Mouse (Mus musculus) lung, postnatal 0 days (tissue): ENCODE results near the gene Olfr361. TPM values are rescaled to one million over a fixed set of nuclear protein-coding genes. Genes with fewer than 3 reads are reported as not detected.
"Not testable (repeated sequence)": the region's sequence is repeated elsewhere in the genome, so short reads cannot be mapped to it uniquely, and the experiment has no call there.

Experiments
- ATAC-seq: fragments of 200-750 bp; cut with Nextera tagmentation; 2 replicates; pipeline ENCODE4 v1.8.0; 2017; ENCODE audit warnings: moderate library complexity
- DNase-seq: peaks from one replicate; pipeline ENCODE4 v3.0.0-alpha.2; 2016; ENCODE audit warnings: low spot score
- H3K27ac ChIP-seq: fragments of 300-500 bp; sonication (generic); 2 replicates; pipeline ENCODE4 v1.5.1; 2014; ENCODE audit warnings: antibody characterized with exemption, mild to moderate bottlenecking, low read length, mixed read lengths
- H3K27me3 ChIP-seq: fragments of 300-500 bp; sonication (generic); replicated peaks from 2 replicates; pipeline ENCODE4 v1.6.1; 2014; ENCODE audit warnings: low read length, mixed read lengths; ENCODE audit not compliant: insufficient read depth
- H3K36me3 ChIP-seq: fragments of 300-500 bp; sonication (generic); 2 replicates; pipeline ENCODE4 v1.6.1; 2014; ENCODE audit warnings: low read length, mixed read lengths; ENCODE audit not compliant: insufficient read depth
- H3K4me1 ChIP-seq: fragments of 300-500 bp; sonication (generic); 2 replicates; pipeline ENCODE4 v1.6.1; 2014; ENCODE audit warnings: antibody characterized with exemption, low read depth, low read length, mixed read lengths; ENCODE audit not compliant: insufficient read depth
- H3K4me2 ChIP-seq: fragments of 300-500 bp; sonication (generic); replicated peaks from 2 replicates; pipeline ENCODE4 v1.6.1; 2014; ENCODE audit warnings: low read depth, mild to moderate bottlenecking, low read length, moderate library complexity, mixed read lengths
- H3K4me3 ChIP-seq: fragments of 300-500 bp; sonication (generic); 2 replicates; pipeline ENCODE4 v1.5.1; 2014; ENCODE audit warnings: low read depth, low read length
- H3K9ac ChIP-seq: fragments of 300-500 bp; sonication (generic); replicated peaks from 2 replicates; pipeline ENCODE4 v1.6.1; 2014; ENCODE audit warnings: low read depth, mild to moderate bottlenecking
- H3K9me3 ChIP-seq: fragments of 300-500 bp; sonication (generic); 2 replicates; pipeline ENCODE4 v1.6.1; 2016; ENCODE audit warnings: low read length, mixed read lengths
- CTCF ChIP-seq: IDR thresholded peaks from 2 replicates; pipeline ENCODE4 v1.5.1; 2016; ENCODE audit warnings: antibody characterized with exemption, mild to moderate bottlenecking
- EP300 ChIP-seq: IDR thresholded peaks from 2 replicates; pipeline ENCODE4 v1.6.1; 2016; ENCODE audit warnings: antibody characterized with exemption, mild to moderate bottlenecking, control low read depth
- WGBS: fragments of 180-500 bp; shearing (Covaris S2); extraction: QIAGEN DNeasy Blood & Tissue Kit; methylation state at CpG from one replicate; pipeline ENCODE4 v1.1.7; 2014; 5-methylcytosine and 5-hydroxymethylcytosine counted together
- polyA plus RNA-seq: library from polyadenylated mRNA; unstranded; fragments of >200 nt; fragmentation: Nextera tagmentation; extraction: Ambion mirVana; gene quantifications from 2 replicates; pipeline ENCODE4 v1.2.1, GENCODE M21; 2015

Gene Olfr361
- not detected in 2 replicates for polyA plus RNA-seq

GRCm38 (mm10) chr2:37089190-37089589 is at the start of gene Olfr361:
TSS of gene Olfr361 (minus strand) at chr2:37089290.
- H3K9ac ChIP-seq, H3K4me1 ChIP-seq, DNase-seq, ATAC-seq, H3K27me3 ChIP-seq, H3K4me2 ChIP-seq, H3K27ac ChIP-seq, H3K9me3 ChIP-seq, H3K4me3 ChIP-seq, H3K36me3 ChIP-seq: not testable (repeated sequence)
- WGBS: no CpG with 5 or more reads among the region's 1 CpGs

GRCm38 (mm10) chr2:37117810-37118209 is 28.7 kb upstream of the Olfr361 start, which contains the start of gene Olfr362:
TSS of gene Olfr362 (minus strand) at chr2:37117910.
- Histone ChIP-seq H3K9me3 (no peaks in the 10 kb centered on the region), H3K4me3 (no peak within 1 kb of the TSS), H3K36me3 (no peaks in the 10 kb centered on the region), H3K9ac (no peak within 1 kb of the TSS), H3K27ac (no peak within 1 kb of the TSS), H3K4me2 (no peak within 1 kb of the TSS), H3K27me3 (no peaks in the 10 kb centered on the region), H3K4me1 (no peaks in the 10 kb centered on the region)
- WGBS: 92% methylated on average over 1 of the region's 1 CpGs
- no peak for ATAC-seq
- TF ChIP-seq EP300 (no peak), CTCF (no peak)
- DNase-seq: no peak

GRCm38 (mm10) chr2:37065446-37065845 is 23.6 kb downstream of the Olfr361 start, which contains the start of gene Olfr360:
TSS of gene Olfr360 (plus strand) at chr2:37065746.
- no peaks in the 10 kb centered on the region for H3K9me3 ChIP-seq
- no peak for TF ChIP-seq CTCF
- TF ChIP-seq EP300: no peak

More at GRCm38 (mm10) chr2:37065446-37065845, 23.6 kb downstream of the Olfr361 start, which contains the start of gene Olfr360:
- H3K27ac ChIP-seq: no peak within 1 kb of the TSS
- H3K4me1 ChIP-seq: no peaks in the 10 kb centered on the region
- H3K4me3 ChIP-seq: no peak within 1 kb of the TSS
- no peaks in the 10 kb centered on the region for H3K27me3 ChIP-seq
- DNase-seq: no peak
- ATAC-seq: no peak
- no peak within 1 kb of the TSS for H3K9ac ChIP-seq
- H3K4me2 ChIP-seq: no peak within 1 kb of the TSS
- no peaks in the 10 kb centered on the region for H3K36me3 ChIP-seq

Other genes with a start within 250 kb of the Olfr361 start
- gene Olfr350, start 243.0 kb downstream of the Olfr361 start, polyA plus RNA-seq: not detected in 2 replicates
- gene Olfr351, start 226.6 kb downstream of the Olfr361 start, polyA plus RNA-seq: not detected in 2 replicates
- not detected in 2 replicates for gene Olfr352, start 220.8 kb downstream of the Olfr361 start, polyA plus RNA-seq
- not detected in 2 replicates for gene Olfr353, start 196.4 kb downstream of the Olfr361 start, polyA plus RNA-seq
- gene Olfr354, start 183.6 kb downstream of the Olfr361 start, polyA plus RNA-seq: not detected in 2 replicates
- not detected in 2 replicates for gene Olfr355, start 160.4 kb downstream of the Olfr361 start, polyA plus RNA-seq
- gene Olfr356, start 152.2 kb downstream of the Olfr361 start, polyA plus RNA-seq: not detected in 2 replicates
- not detected in 2 replicates for gene Olfr357, start 95.5 kb downstream of the Olfr361 start, polyA plus RNA-seq
- gene Olfr358, start 80.0 kb downstream of the Olfr361 start, polyA plus RNA-seq: not detected in 2 replicates
- not detected in 2 replicates for gene Olfr360, start 23.5 kb downstream of the Olfr361 start, polyA plus RNA-seq
- not detected in 2 replicates for gene Olfr362, start 28.6 kb upstream of the Olfr361 start, polyA plus RNA-seq
- not detected in 2 replicates for gene Olfr364-ps1, start 50.0 kb upstream of the Olfr361 start, polyA plus RNA-seq
- not detected in 2 replicates for gene Olfr365, start 98.9 kb upstream of the Olfr361 start, polyA plus RNA-seq
- not detected in 2 replicates for gene Olfr366, start 122.3 kb upstream of the Olfr361 start, polyA plus RNA-seq
- not detected in 2 replicates for gene Olfr368, start 237.2 kb upstream of the Olfr361 start, polyA plus RNA-seq